Mouse (Mus musculus): ENCODE measurements around the gene Tial1. TPM values are rescaled to one million over a fixed set of nuclear protein-coding genes. Genes with fewer than 3 reads are reported as not detected.

Gene Tial1
- polyA plus RNA-seq, 1 experiment from 2014 or later, result 16.5 TPM

- no peak for ATAC-seq (replicated peaks; ENCODE audit: extremely low read depth, insufficient read depth, low FRiP score)
- Histone ChIP-seq H3K27ac (ENCODE audit: low read length) (no peak overlapping the region), H3K36me3 (ENCODE audit: control insufficient read depth, insufficient read depth) (no peaks in the 10 kb centered on the region), H3K4me1 (ENCODE audit: control insufficient read depth, insufficient read depth, low read length) (no peaks in the 10 kb centered on the region; the same call in 1 of the 2 replicates), H3K27me3 (ENCODE audit: control insufficient read depth, insufficient read depth, low read length) (peaks cover 21% of the 10 kb centered on the region), H3K9ac (ENCODE audit: low read length) (no peak overlapping the region), H3K4me3 (ENCODE audit: low read length) (no peak overlapping the region), H3K9me3 (replicated peaks; ENCODE audit: control insufficient read depth, low read length) (no peaks in the 10 kb centered on the region), H3K4me2 (ENCODE audit: low read depth, low read length) (no peak overlapping the region)
- 37% methylated on average over 3 of the region's 3 CpGs for WGBS
Measured at GRCm38 (mm10) chr7:128422491-128422890, 39.0 kb downstream of the Tial1 start.

DNA sequence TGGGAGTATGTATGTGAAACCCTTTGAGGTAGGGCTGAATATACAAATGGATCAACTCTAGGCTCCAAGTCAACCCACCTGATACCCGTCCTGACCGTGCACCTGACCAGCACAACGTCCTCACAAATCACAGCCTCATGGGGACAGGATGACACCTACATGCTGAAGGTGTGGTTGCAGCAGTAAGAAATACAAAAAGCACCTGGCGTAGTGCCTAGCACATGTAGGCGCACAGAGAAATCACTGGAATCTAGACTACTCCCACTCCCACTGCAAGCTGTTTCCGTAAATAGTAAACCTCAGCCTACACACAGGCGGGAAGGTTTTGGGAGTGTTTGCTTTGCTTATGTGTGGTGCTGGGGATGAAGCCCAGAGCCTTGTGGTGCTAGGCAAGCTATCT, 39.8 kb downstream of the Tial1 start:
- Histone ChIP-seq H3K4me2 (ENCODE audit: low read depth, low read length) (no peak overlapping the region), H3K9ac (ENCODE audit: low read length) (no peak overlapping the region), H3K4me1 (ENCODE audit: control insufficient read depth, insufficient read depth, low read length) (peaks cover 3% of the 10 kb centered on the region), H3K36me3 (ENCODE audit: control insufficient read depth, insufficient read depth) (no peaks in the 10 kb centered on the region), H3K27me3 (ENCODE audit: control insufficient read depth, insufficient read depth, low read length) (peaks cover 27% of the 10 kb centered on the region), H3K27ac (ENCODE audit: low read length) (no peak overlapping the region), H3K4me3 (ENCODE audit: low read length) (no peak overlapping the region), H3K9me3 (replicated peaks; ENCODE audit: control insufficient read depth, low read length) (no peaks in the 10 kb centered on the region)
- WGBS, result 70% methylated on average over 7 of the region's 7 CpGs
- ATAC-seq (replicated peaks; ENCODE audit: extremely low read depth, insufficient read depth, low FRiP score), result no peak

- H3K9me3 ChIP-seq (replicated peaks; ENCODE audit: control insufficient read depth, low read length), result no peaks in the 10 kb centered on the region
- H3K27me3 ChIP-seq (ENCODE audit: control insufficient read depth, insufficient read depth, low read length), result peaks cover 29% of the 10 kb centered on the region
- ATAC-seq (replicated peaks; ENCODE audit: extremely low read depth, insufficient read depth, low FRiP score), result no peak
- no peaks in the 10 kb centered on the region for H3K36me3 ChIP-seq (ENCODE audit: control insufficient read depth, insufficient read depth)
- 35% methylated on average over 9 of the region's 9 CpGs for WGBS
- peaks cover 7% of the 10 kb centered on the region for H3K4me1 ChIP-seq (ENCODE audit: control insufficient read depth, insufficient read depth, low read length)
- no peak overlapping the region for H3K4me2 ChIP-seq (ENCODE audit: low read depth, low read length)
- no peak overlapping the region for H3K27ac ChIP-seq (ENCODE audit: low read length)
- H3K9ac ChIP-seq (ENCODE audit: low read length), result no peak overlapping the region
- H3K4me3 ChIP-seq (ENCODE audit: low read length), result no peak overlapping the region
Measured at GRCm38 (mm10) chr7:128419690-128420089, 41.8 kb downstream of the Tial1 start.

- Histone ChIP-seq H3K9me3 (replicated peaks; ENCODE audit: control insufficient read depth, low read length) (no peaks in the 10 kb centered on the region), H3K36me3 (ENCODE audit: control insufficient read depth, insufficient read depth) (no peaks in the 10 kb centered on the region), H3K4me3 (ENCODE audit: low read length) (peak within 1 kb of the TSS; percentile 62), H3K27me3 (ENCODE audit: control insufficient read depth, insufficient read depth, low read length) (peaks cover 29% of the 10 kb centered on the region), H3K27ac (ENCODE audit: low read length) (no peak within 1 kb of the TSS), H3K4me1 (ENCODE audit: control insufficient read depth, insufficient read depth, low read length) (peaks cover 13% of the 10 kb centered on the region), H3K4me2 (ENCODE audit: low read depth, low read length) (peak within 1 kb of the TSS; percentile 99), H3K9ac (ENCODE audit: low read length) (peak within 1 kb of the TSS; percentile 77)
- under 1% methylated on average over 80 of the region's 102 CpGs for WGBS
- ATAC-seq (replicated peaks; ENCODE audit: extremely low read depth, insufficient read depth, low FRiP score), result peak; percentile 85
Measured at GRCm38 (mm10) chr7:128417930-128418779, 43.4 kb downstream of the Tial1 start, which contains the start of gene Rgs10. Rgs10 (minus strand) TSS chr7:128418758.

- peaks cover 29% of the 10 kb centered on the region for H3K27me3 ChIP-seq (ENCODE audit: control insufficient read depth, insufficient read depth, low read length)
- no peaks in the 10 kb centered on the region for H3K9me3 ChIP-seq (replicated peaks; ENCODE audit: control insufficient read depth, low read length)
- no peaks in the 10 kb centered on the region for H3K36me3 ChIP-seq (ENCODE audit: control insufficient read depth, insufficient read depth)
- peak overlapping the region; percentile 99 for H3K4me2 ChIP-seq (ENCODE audit: low read depth, low read length)
- H3K9ac ChIP-seq (ENCODE audit: low read length), result peak overlapping the region; percentile 77
- no peak for ATAC-seq (replicated peaks; ENCODE audit: extremely low read depth, insufficient read depth, low FRiP score)
- H3K27ac ChIP-seq (ENCODE audit: low read length), result no peak overlapping the region
- peaks cover 13% of the 10 kb centered on the region for H3K4me1 ChIP-seq (ENCODE audit: control insufficient read depth, insufficient read depth, low read length)
- WGBS, result 3% methylated on average over 32 of the region's 32 CpGs
- H3K4me3 ChIP-seq (ENCODE audit: low read length), result peak overlapping the region; percentile 62
Measured at GRCm38 (mm10) chr7:128417226-128417929, 44.1 kb downstream of the Tial1 start.

- Histone ChIP-seq H3K27ac (ENCODE audit: low read length) (no peak overlapping the region), H3K9ac (ENCODE audit: low read length) (no peak overlapping the region), H3K36me3 (ENCODE audit: control insufficient read depth, insufficient read depth) (no peaks in the 10 kb centered on the region), H3K9me3 (replicated peaks; ENCODE audit: control insufficient read depth, low read length) (no peaks in the 10 kb centered on the region), H3K4me2 (ENCODE audit: low read depth, low read length) (peak overlapping the region; percentile 99; the same call in 1 of the 2 replicates), H3K4me1 (ENCODE audit: control insufficient read depth, insufficient read depth, low read length) (peaks cover 13% of the 10 kb centered on the region), H3K27me3 (ENCODE audit: control insufficient read depth, insufficient read depth, low read length) (peaks cover 29% of the 10 kb centered on the region), H3K4me3 (ENCODE audit: low read length) (no peak overlapping the region; the same call in 1 of the 2 replicates)
- WGBS, result 76% methylated on average over 6 of the region's 6 CpGs
- no peak for ATAC-seq (replicated peaks; ENCODE audit: extremely low read depth, insufficient read depth, low FRiP score)
Measured at GRCm38 (mm10) chr7:128416664-128417063, 44.9 kb downstream of the Tial1 start.

GRCm38 (mm10) chr7:128414433-128414832, 47.1 kb downstream of the Tial1 start:
- peaks cover 14% of the 10 kb centered on the region for H3K27me3 ChIP-seq (ENCODE audit: control insufficient read depth, insufficient read depth, low read length)
- H3K36me3 ChIP-seq (ENCODE audit: control insufficient read depth, insufficient read depth), result no peaks in the 10 kb centered on the region
- H3K9me3 ChIP-seq (replicated peaks; ENCODE audit: control insufficient read depth, low read length), result no peaks in the 10 kb centered on the region
- no peak for ATAC-seq (replicated peaks; ENCODE audit: extremely low read depth, insufficient read depth, low FRiP score)
- H3K4me3 ChIP-seq (ENCODE audit: low read length), result no peak overlapping the region
- no peak overlapping the region for H3K9ac ChIP-seq (ENCODE audit: low read length)
- H3K27ac ChIP-seq (ENCODE audit: low read length), result no peak overlapping the region
- peak overlapping the region; percentile 10; the same call in 1 of the 2 replicates for H3K4me2 ChIP-seq (ENCODE audit: low read depth, low read length)
- 15% methylated on average over 8 of the region's 8 CpGs for WGBS
- H3K4me1 ChIP-seq (ENCODE audit: control insufficient read depth, insufficient read depth, low read length), result peaks cover 13% of the 10 kb centered on the region

GRCm38 (mm10) chr7:128412071-128412833, 49.3 kb downstream of the Tial1 start:
- no peaks in the 10 kb centered on the region for H3K36me3 ChIP-seq (ENCODE audit: control insufficient read depth, insufficient read depth)
- H3K9me3 ChIP-seq (replicated peaks; ENCODE audit: control insufficient read depth, low read length), result no peaks in the 10 kb centered on the region
- no peak for ATAC-seq (replicated peaks; ENCODE audit: extremely low read depth, insufficient read depth, low FRiP score)
- H3K4me2 ChIP-seq (ENCODE audit: low read depth, low read length), result no peak overlapping the region
- H3K27ac ChIP-seq (ENCODE audit: low read length), result no peak overlapping the region
- peaks cover 11% of the 10 kb centered on the region for H3K4me1 ChIP-seq (ENCODE audit: control insufficient read depth, insufficient read depth, low read length)
- H3K4me3 ChIP-seq (ENCODE audit: low read length), result no peak overlapping the region
- 67% methylated on average over 10 of the region's 10 CpGs for WGBS
- H3K9ac ChIP-seq (ENCODE audit: low read length), result no peak overlapping the region
- H3K27me3 ChIP-seq (ENCODE audit: control insufficient read depth, insufficient read depth, low read length), result peaks cover 7% of the 10 kb centered on the region
